Mouse (Mus musculus) forebrain, embryonic 12.5 days (tissue): ENCODE measurements around the gene Vegfb. TPM values are rescaled to one million over a fixed set of nuclear protein-coding genes. Genes with fewer than 3 reads are reported as not detected.
"Not testable (repeated sequence)": the region's sequence is repeated elsewhere in the genome, so short reads cannot be mapped to it uniquely, and the experiment has no call there.

Source experiments
- ATAC-seq: fragments of 200-750 bp; cut with Nextera tagmentation; 2 replicates; pipeline ENCODE4 v1.8.0; 2017; ENCODE audit warnings: moderate TSS enrichment; ENCODE audit not compliant: low FRiP score
- H3K27ac ChIP-seq: fragments of 300-500 bp; sonication (generic); 2 replicates; pipeline ENCODE4 v1.5.1; 2016; ENCODE audit warnings: mild to moderate bottlenecking
- H3K27me3 ChIP-seq: fragments of 300-500 bp; sonication (generic); 2 replicates; pipeline ENCODE4 v1.6.1; 2016; ENCODE audit warnings: mild to moderate bottlenecking
- H3K36me3 ChIP-seq: fragments of 300-500 bp; sonication (generic); replicated peaks from 2 replicates; pipeline ENCODE4 v1.6.1; 2016; ENCODE audit warnings: mild to moderate bottlenecking
- H3K4me1 ChIP-seq: fragments of 300-500 bp; sonication (generic); 2 replicates; pipeline ENCODE4 v1.6.1; 2016
- H3K4me2 ChIP-seq: fragments of 300-500 bp; sonication (generic); 2 replicates; pipeline ENCODE4 v1.6.1; 2016; ENCODE audit warnings: mild to moderate bottlenecking, moderate library complexity
- H3K4me3 ChIP-seq: fragments of 300-500 bp; sonication (generic); replicated peaks from 2 replicates; pipeline ENCODE4 v1.5.1; 2016; ENCODE audit warnings: mild to moderate bottlenecking
- H3K9ac ChIP-seq: fragments of 300-500 bp; sonication (generic); 2 replicates; pipeline ENCODE4 v1.6.1; 2016; ENCODE audit warnings: mild to moderate bottlenecking
- H3K9me3 ChIP-seq: fragments of 300-500 bp; sonication (generic); 2 replicates; pipeline ENCODE4 v1.6.1; 2016
- WGBS: fragments of 180-500 bp; shearing (Covaris S2); methylation state at CpG from one replicate; pipeline ENCODE4 v1.1.7; 2016; 5-methylcytosine and 5-hydroxymethylcytosine counted together
- polyA plus RNA-seq: library from polyadenylated mRNA; unstranded; fragments of >200 nt; fragmentation: Nextera tagmentation; extraction: Ambion mirVana; gene quantifications from 2 replicates; pipeline ENCODE4 v1.2.1, GENCODE M21; 2016

The Vegfb gene
- polyA plus RNA-seq, 1 experiment from 2014 or later, result 42.1 TPM

GRCm38 (mm10) chr19:6999360-7000063 is 12.1 kb upstream of the Vegfb start:
- peaks cover 28% of the 10 kb centered on the region for H3K4me1 ChIP-seq
- no peak overlapping the region for H3K27ac ChIP-seq
- peaks cover 20% of the 10 kb centered on the region for H3K36me3 ChIP-seq
- ATAC-seq, result no peak
- H3K27me3 ChIP-seq, result no peaks in the 10 kb centered on the region
- H3K4me2 ChIP-seq, result no peak overlapping the region
- no peak overlapping the region for H3K4me3 ChIP-seq
- no peaks in the 10 kb centered on the region for H3K9me3 ChIP-seq
- no peak overlapping the region for H3K9ac ChIP-seq
- WGBS, result 93% methylated on average over 19 of the region's 19 CpGs

GRCm38 (mm10) chr19:6997721-6998290 is 10.4 kb upstream of the Vegfb start:
- Histone ChIP-seq H3K27me3 (no peaks in the 10 kb centered on the region), H3K9ac (no peak overlapping the region), H3K4me3 (no peak overlapping the region), H3K4me1 (peaks cover 41% of the 10 kb centered on the region), H3K9me3 (no peaks in the 10 kb centered on the region), H3K36me3 (peaks cover 20% of the 10 kb centered on the region), H3K4me2 (no peak overlapping the region), H3K27ac (no peak overlapping the region)
- 82% methylated on average over 9 of the region's 9 CpGs for WGBS
- no peak for ATAC-seq

- Histone ChIP-seq H3K4me3 (peak within 1 kb of the TSS; percentile 56), H3K27ac (peak within 1 kb of the TSS; percentile 62), H3K36me3 (peaks cover 20% of the 10 kb centered on the region), H3K9ac (peak within 1 kb of the TSS; percentile 68), H3K27me3 (no peaks in the 10 kb centered on the region), H3K4me1 (peaks cover 49% of the 10 kb centered on the region), H3K4me2 (peak within 1 kb of the TSS; percentile 85), H3K9me3 (no peaks in the 10 kb centered on the region)
- under 1% methylated on average over 24 of the region's 24 CpGs for WGBS
- peak; percentile 78 for ATAC-seq
Observed at GRCm38 (mm10) chr19:6996006-6996405, 8.6 kb upstream of the Vegfb start, which contains the start of the genes Nudt22 and Trpt1. TSS of gene Nudt22 (minus strand) at chr19:6996117. TSS of gene Trpt1 (plus strand) at chr19:6996131.

- H3K9me3 ChIP-seq, result no peaks in the 10 kb centered on the region
- 0 out of 2 replicates have a peak overlapping the region, but pooled peaks have one; percentile 47 for H3K27ac ChIP-seq
- peaks cover 19% of the 10 kb centered on the region for H3K36me3 ChIP-seq
- H3K4me1 ChIP-seq, result peaks cover 49% of the 10 kb centered on the region
- peak overlapping the region; percentile 56 for H3K4me3 ChIP-seq
- peak overlapping the region; percentile 85 for H3K4me2 ChIP-seq
- H3K9ac ChIP-seq, result peak overlapping the region; percentile 68
- WGBS, result 51% methylated on average over 20 of the region's 21 CpGs
- no peaks in the 10 kb centered on the region for H3K27me3 ChIP-seq
- ATAC-seq, result no peak
Observed at GRCm38 (mm10) chr19:6995255-6995991, 8.0 kb upstream of the Vegfb start.

- H3K4me1 ChIP-seq, result peaks cover 49% of the 10 kb centered on the region
- no peaks in the 10 kb centered on the region for H3K27me3 ChIP-seq
- 91% methylated on average over 8 of the region's 8 CpGs for WGBS
Observed at GRCm38 (mm10) chr19:6994489-6994888, 7.0 kb upstream of the Vegfb start.

GRCm38 (mm10) chr19:6994002-6994401 is 6.6 kb upstream of the Vegfb start:
- Histone ChIP-seq H3K9ac (no peak overlapping the region), H3K36me3 (peaks cover 9% of the 10 kb centered on the region), H3K9me3 (no peaks in the 10 kb centered on the region), H3K27me3 (no peaks in the 10 kb centered on the region), H3K4me1 (peaks cover 49% of the 10 kb centered on the region), H3K4me3 (no peak overlapping the region), H3K4me2 (no peak overlapping the region), H3K27ac (no peak overlapping the region)
- ATAC-seq, result no peak
- 88% methylated on average over 8 of the region's 8 CpGs for WGBS

More at GRCm38 (mm10) chr19:6994489-6994888, 7.0 kb upstream of the Vegfb start:
- Histone ChIP-seq H3K9ac (no peak overlapping the region), H3K27ac (no peak overlapping the region), H3K4me3 (no peak overlapping the region), H3K36me3 (peaks cover 11% of the 10 kb centered on the region), H3K9me3 (no peaks in the 10 kb centered on the region), H3K4me2 (no peak overlapping the region)
- ATAC-seq, result no peak

GRCm38 (mm10) chr19:6993011-6993770 is 5.7 kb upstream of the Vegfb start:
- H3K27me3 ChIP-seq, result no peaks in the 10 kb centered on the region
- WGBS, result 59% methylated on average over 14 of the region's 14 CpGs
- peak overlapping the region; percentile 95 for H3K4me2 ChIP-seq
- peaks cover 50% of the 10 kb centered on the region for H3K4me1 ChIP-seq
- no peaks in the 10 kb centered on the region for H3K9me3 ChIP-seq
- ATAC-seq, result no peak
- H3K4me3 ChIP-seq, result peak overlapping the region; percentile 56
- 0 out of 2 replicates have a peak, but pooled peaks cover 4% of the 10 kb centered on the region for H3K36me3 ChIP-seq
- H3K9ac ChIP-seq, result peak overlapping the region; percentile 65
- H3K27ac ChIP-seq, result peak overlapping the region; percentile 65; the same call in 1 of the 2 replicates

- peak within 1 kb of the TSS; percentile 95 for H3K4me2 ChIP-seq
- H3K9ac ChIP-seq, result peak within 1 kb of the TSS; percentile 77
- WGBS, result 2% methylated on average over 37 of the region's 37 CpGs
- no peaks in the 10 kb centered on the region for H3K9me3 ChIP-seq
- peak within 1 kb of the TSS; percentile 56 for H3K4me3 ChIP-seq
- peak within 1 kb of the TSS; percentile 65; the same call in 1 of the 2 replicates for H3K27ac ChIP-seq
- no peaks in the 10 kb centered on the region for H3K27me3 ChIP-seq
- H3K4me1 ChIP-seq, result peaks cover 54% of the 10 kb centered on the region
- ATAC-seq, result peak; percentile 94
- H3K36me3 ChIP-seq, result 0 out of 2 replicates have a peak, but pooled peaks cover 4% of the 10 kb centered on the region
Observed at GRCm38 (mm10) chr19:6992011-6992858, 4.8 kb upstream of the Vegfb start, which contains the start of gene Dnajc4. TSS of gene Dnajc4 (minus strand) at chr19:6992572.

GRCm38 (mm10) chr19:6991166-6991565 is 3.7 kb upstream of the Vegfb start:
- peaks cover 54% of the 10 kb centered on the region for H3K4me1 ChIP-seq
- H3K9ac ChIP-seq, H3K27me3 ChIP-seq, H3K9me3 ChIP-seq, H3K4me2 ChIP-seq, H3K36me3 ChIP-seq, H3K4me3 ChIP-seq, H3K27ac ChIP-seq, ATAC-seq: not testable (repeated sequence)
- WGBS, result 92% methylated on average over 6 of the region's 6 CpGs

GRCm38 (mm10) chr19:6990712-6991111 is 3.3 kb upstream of the Vegfb start:
- H3K27ac ChIP-seq, result no peak overlapping the region
- no peaks in the 10 kb centered on the region for H3K9me3 ChIP-seq
- 91% methylated on average over 6 of the region's 6 CpGs for WGBS
- H3K4me2 ChIP-seq, result no peak overlapping the region
- no peaks in the 10 kb centered on the region for H3K27me3 ChIP-seq
- H3K36me3 ChIP-seq, result 0 out of 2 replicates have a peak, but pooled peaks cover 4% of the 10 kb centered on the region
- no peak overlapping the region for H3K4me3 ChIP-seq
- no peak for ATAC-seq
- no peak overlapping the region for H3K9ac ChIP-seq
- H3K4me1 ChIP-seq, result peaks cover 55% of the 10 kb centered on the region

GRCm38 (mm10) chr19:6989251-6989650 is 1.8 kb upstream of the Vegfb start:
- H3K4me1 ChIP-seq, result peaks cover 41% of the 10 kb centered on the region

More at GRCm38 (mm10) chr19:6989251-6989650, 1.8 kb upstream of the Vegfb start:
- ATAC-seq, result no peak
- Histone ChIP-seq H3K36me3 (peaks cover 15% of the 10 kb centered on the region), H3K4me3 (no peak overlapping the region), H3K27me3 (no peaks in the 10 kb centered on the region), H3K9me3 (no peaks in the 10 kb centered on the region), H3K27ac (no peak overlapping the region), H3K9ac (no peak overlapping the region), H3K4me2 (no peak overlapping the region)
- 93% methylated on average over 8 of the region's 8 CpGs for WGBS
